Mouse (Mus musculus) urinary bladder, postnatal 25 days (tissue): ENCODE measurements around the gene Tepsin.

ENCODE experiments used
- DNase-seq: peaks from one replicate; pipeline ENCODE4 v3.0.0; 2022; ENCODE audit warnings: low spot score

The Tepsin gene

DNA sequence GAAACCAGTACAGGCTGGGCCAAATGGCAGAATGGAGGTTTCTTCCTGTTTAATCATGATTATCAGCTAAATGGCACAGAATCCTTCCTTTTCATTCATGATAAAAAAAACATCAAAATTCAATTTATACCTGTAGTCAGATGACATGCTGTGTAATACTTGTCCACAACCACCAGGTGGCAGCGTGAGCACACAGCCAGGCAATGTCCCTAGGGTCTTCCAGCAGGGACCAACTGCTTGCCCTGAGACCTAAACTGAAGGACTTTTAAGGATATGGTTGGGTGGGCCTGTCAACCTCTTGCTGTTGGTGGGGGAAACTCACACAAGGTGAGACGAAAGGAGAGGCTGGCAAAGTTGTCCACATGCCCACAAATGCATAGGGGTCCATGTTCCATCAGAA, 12.5 kb upstream of the Tepsin start:
- DNase-seq: peak; percentile 61

DNA sequence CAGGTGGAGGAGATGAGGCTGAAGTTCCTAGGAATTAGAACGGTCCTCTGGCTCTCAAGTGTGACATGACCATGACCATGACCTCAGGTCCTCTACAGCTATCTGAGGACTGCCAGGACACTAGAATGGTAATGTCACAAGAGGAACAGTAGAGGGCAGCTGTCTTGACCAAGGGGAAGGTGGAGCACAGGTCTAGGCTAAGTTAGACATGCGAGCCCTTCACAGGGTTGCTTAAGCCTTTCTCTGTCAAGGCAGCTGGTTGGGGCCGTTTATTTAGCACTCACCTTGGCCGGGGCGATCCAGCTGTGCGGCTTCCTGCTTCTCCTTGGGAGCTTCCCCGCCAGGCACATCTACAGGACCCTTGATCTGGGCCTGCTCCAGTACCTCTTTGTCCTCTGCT, 12.0 kb upstream of the Tepsin start:
- no peak for DNase-seq

DNA sequence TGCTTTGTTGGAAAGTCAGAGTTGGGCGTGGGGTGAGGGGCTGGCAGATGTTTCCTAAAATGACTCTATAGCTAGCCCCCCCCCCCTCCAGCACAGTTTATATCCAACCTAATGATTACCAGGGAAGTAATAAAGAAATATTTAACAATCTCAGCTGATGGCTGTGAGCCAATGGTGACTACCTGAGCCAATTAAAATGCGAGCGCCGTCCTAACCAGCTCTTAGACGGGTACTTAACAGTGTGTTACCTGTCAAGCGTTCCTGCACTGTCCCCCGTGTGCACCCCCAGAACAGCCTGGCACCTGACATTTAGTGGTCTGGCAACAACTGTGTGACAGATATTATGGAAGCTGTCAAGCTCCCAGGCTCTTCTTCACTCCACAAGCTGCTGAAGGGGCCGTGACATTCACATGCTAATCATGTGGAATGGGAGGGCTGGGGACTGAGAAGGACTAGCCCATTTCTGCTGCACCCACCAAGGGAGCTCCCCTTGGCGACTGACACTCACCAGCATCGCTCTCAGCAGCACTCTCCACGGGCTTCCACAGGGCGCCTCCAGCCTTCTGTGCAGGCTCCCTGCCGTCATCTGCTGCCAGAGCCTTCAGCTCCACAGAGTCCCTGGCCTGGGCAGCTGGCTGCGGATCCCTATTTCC, 11.2 kb upstream of the Tepsin start:
- no peak for DNase-seq

DNA sequence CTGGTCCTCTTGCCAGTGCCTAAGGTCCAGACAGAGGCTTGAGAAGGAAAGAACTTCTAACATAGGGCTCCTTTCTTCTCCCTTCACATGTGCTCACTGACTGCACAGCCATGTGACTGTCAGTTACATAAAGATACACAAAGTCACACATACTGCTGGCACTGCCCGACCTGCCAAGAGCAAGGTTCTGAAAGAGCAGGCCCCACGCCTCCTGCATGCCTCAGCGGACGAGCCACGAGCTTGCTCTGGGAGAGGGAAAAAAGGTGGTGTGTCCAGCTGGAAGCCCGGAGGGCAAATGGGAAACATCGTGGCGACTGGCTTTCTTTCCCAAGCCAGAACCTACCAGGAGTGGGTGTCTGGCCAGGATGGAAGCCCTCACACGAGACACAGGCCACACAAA, 9.3 kb upstream of the Tepsin start:
- DNase-seq: no peak

DNA sequence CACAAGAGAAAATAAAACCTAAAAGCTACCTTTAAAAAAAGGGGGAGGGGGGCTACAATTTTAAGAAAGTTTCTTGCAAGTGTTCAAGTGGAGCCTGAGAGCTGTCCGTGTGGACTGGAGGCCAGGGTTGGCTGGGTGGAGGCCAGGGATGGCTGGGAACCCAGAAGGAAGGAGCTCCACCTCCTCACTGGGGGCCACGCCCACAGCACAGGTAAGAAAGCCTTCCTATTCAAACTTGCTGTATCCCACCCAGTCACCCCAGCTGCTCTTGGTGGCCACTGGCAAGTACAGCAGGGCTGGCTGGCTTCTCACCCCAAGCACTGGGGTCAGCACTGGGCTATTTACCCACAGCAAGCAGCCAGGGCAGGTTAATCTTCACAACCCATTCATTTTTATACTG, 8.5 kb upstream of the Tepsin start:
- no peak for DNase-seq

DNA sequence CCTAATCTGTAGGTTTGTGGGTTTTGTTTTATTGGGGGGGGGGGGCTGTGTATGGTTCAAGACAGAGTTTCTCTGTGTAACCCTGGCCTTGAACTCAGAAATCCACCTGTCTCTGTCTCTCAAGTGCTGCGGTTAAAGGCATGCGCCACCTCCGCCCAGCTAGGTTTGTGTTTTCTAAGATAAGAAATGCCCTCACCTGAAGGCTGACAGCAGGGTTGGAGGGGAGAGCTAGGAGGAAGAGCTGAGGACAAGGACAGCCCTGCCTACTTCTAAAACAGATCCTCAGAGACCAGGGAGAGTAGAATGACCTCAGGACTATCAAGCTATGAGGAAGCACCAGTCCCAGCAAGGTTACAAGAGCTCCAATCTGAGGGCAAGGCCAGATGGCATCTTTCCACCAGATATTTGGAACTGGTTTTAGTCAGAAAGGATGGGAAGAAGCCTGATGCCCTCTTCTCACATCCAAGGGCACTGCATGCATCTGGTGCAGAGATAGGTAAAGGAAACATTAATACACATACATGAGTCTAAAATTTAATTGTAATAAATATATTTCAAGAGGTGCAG, 5.0 kb upstream of the Tepsin start:
- no peak for DNase-seq

DNA sequence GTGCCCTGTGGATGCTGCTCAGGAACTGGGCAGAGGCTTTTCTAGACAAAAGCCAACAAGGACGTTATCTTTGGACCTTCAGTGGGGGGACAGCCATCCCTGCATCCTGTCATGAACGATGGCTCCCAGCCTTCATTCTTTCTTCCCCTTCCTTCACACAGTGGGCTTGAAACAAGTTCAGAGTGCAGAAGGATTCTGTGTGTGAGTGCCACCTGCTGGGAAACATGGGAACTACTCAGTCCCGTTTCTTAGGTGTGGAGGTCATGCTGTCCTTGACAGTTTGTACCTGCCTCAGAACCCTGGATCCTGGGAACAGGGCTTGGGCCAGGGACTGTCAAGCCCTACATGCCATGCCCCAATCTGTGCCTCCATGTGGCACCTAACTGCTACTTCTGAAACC, 2.5 kb upstream of the Tepsin start:
- DNase-seq: peak; percentile 52

DNA sequence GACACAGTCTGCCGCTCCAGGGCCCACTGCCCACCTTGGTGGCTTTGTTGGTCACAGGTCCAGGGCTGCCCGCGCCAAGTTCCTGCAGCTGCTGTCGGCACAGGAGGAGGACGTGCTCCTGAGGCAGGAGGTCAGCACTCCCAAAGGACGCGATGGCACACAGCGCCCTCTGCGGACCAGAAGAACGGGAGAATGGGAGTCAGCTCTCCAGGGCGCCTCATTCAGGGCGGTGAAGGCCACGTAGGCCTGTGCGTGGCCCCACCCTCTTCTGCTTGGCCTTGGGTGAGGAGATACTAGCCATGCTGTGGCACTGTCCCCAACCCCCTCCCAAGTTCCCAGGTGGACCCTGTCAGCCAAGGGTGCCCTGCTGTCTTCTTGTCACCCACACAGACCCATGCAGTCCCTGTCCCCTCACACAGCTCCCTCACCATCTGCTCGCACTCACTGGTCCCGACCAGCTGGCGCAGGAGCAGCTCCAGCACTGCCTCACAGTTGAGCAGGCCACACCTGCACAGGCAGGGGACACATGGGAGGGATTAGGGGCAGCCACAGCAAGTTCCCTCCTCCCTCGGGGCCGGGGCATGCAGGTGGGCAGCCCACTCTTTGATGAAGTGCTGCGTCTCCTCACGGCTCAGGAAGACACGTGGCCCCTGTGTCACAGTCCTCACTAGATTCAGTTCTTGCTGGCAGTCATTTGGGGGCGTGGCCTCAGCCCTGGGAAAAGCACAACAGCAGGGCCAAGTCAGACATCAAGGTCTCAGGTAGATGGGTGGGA, 5.5 kb downstream of the Tepsin start:
- no peak for DNase-seq

DNA sequence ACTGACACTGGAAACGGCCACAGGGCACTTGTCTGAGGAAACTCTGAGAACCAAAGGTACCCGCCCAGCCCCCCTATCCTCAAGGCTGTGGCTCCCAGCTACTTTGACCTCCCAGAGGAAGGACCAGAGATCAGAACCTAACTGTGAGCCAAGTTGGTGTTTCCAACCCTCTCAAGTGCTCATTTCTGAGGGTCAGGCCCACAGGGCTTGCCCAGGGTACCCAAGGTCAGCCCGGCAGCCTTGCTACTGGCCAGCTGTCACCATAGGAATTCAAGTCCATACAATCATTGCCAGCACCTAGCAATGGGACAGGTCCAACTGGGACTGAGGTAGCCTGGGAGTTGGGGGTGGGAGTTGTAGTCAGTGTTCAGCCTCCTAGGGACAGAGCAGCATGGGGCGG, 7.9 kb downstream of the Tepsin start:
- DNase-seq: no peak

DNA sequence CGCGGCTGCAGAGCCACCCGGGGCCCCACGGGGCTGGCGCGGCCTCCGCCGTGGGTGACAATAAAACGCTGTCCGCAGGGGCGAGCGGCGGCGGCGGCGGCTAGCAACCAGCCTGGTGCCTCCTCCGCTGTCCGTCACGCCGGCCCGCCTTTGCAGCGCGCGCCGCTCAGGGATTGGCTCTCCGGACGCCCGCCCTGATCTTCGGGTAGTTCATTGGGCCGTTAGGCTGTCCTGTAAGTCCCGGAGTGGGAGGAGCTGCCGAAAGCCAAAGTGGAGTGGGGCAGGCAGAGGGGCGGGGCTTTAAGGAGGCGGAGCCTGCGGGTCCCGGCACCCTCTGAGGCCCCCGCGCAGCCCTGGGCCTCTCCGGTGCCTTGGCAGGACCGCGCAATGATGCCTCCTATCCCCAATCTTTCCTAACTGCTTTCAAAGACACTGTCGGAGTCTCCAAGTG, 11.8 kb downstream of the Tepsin start, which contains the start of gene Cep131:
TSS of gene Cep131 (minus strand) at position 126 of the 451 bp plus-strand sequence.
- peak; percentile 96 for DNase-seq

DNA sequence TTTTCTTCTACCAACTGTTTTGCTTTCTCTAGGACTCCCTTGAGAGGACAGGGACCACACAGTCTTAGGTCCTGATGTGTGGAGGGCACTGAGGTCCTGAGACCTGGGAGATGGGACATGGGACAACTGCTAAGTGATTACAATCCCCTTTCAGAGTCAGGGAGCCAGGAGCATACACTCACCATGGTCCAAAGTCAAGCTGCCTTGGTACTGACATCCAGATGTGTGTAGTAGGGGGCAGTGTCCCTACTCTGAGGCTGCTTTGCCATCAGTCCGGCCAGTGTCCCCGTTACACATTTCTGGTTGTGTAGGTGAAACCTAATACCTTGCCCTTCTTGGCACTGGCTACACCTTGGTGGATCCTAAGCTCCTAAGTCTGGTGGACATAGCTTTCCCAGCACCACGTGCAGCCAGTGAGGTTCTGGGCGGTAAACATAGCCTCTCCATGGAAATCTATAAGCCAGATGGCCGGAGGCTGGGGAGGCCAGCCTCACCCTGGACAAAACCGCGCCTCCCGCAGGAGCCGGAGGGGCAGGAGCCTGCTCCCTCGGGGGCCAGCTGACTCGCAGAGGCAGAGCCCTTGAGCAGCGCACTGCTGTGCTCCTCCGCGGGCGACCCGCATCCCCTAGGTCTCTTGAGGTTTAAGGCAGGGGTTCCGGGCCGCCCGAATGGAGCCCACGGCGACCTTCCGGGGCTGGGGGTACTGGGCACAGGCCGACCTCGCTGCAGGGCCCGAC, 12.5 kb downstream of the Tepsin start:
- no peak for DNase-seq

DNA sequence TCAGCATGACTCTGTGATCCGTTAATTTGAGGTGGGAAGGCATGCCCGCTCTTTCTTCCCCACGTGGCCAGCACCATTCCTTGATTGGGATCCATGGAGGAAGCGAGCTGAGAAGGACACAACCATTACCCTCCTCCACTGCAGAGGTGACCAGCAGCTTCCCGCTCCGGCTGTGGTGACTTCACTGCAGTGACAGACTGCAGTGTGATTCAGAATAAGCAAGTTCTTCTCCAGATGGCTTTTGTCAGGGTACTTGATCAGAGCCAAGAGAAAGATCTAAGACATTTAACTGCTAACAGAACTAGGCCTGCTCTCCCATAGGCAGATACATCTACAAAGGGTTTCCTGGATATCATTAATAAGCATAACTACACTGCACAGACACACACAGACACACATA, 18.2 kb downstream of the Tepsin start:
- DNase-seq: no peak

DNA sequence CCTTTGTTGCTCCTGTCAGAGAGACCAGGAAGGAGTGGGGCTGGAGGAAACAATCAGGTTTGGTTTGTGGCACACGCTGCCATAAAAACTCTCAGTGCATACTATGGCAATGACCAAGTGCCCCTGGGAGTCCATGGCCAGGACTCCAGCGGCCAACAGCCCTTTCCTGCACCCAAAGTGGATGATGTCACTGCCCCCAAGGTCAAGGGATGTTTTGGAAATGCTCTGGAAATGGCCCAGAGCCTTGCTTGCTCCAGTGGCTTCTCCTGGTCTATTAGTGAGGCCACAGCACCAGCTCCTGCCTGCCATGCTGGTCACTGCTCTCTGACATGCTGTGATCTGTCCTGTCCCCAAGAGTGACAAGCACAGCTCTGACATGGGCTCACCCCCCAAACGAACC, 22.3 kb downstream of the Tepsin start:
- DNase-seq: no peak

DNA sequence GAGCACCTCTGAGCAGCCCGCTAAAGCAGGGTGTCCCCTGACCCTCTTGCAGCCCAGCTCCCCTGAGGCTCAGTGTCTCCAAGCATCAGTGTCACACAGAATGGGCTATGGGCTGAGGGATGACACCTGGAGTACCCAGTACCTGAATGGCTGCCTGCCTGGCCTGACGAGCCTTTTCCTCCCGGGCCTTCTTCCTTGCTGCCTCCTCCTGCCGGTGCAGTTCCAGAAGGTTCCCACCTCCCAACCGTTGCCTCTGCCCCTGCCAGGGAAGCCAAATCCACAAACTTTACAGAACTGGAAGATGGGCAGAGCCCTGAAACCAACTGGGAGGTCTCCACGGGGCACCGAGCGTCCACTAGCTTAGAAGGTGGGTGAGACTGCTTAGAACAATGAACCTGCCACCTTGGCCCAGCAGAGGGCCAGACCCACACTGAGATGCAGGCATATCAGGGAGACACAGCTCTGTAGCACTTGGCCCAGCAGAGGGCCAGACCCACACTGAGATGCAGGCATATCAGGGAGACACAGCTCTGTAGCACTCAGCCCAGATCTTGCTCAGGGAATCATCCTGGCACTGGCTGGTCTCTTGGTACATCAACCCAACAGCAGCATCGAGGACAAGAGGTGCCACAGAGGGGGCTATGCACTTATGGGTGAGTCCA, 25.4 kb downstream of the Tepsin start:
- no peak for DNase-seq

DNA sequence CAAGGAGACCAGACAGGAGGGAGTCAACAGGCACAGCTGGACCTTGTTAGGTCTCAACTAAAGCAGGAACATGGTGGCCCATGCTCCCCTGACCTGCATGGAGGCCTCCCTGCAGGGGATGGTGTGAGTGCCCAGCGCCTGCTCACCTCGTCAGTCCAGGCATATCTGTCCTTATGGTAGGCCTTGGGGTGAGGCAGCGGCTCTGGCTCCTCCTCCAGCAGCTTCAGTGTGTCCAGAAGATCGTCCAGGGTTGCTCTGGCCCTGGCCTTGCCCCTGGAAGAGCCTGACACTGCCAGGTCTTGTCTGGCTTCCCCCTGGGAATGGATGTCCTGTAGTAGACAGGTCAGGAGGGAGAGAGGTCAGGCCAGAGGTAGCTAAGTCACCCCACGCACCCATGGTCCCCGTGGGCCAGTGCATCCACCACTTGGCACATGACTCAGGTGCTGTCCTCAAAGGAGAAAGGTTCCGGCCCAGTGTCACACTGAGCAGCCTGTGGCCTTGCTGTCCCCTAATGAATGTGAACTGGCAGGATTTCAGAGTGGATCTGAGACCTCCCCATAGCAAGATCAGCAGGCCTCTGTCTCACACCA, 26.7 kb downstream of the Tepsin start:
- no peak for DNase-seq

DNA sequence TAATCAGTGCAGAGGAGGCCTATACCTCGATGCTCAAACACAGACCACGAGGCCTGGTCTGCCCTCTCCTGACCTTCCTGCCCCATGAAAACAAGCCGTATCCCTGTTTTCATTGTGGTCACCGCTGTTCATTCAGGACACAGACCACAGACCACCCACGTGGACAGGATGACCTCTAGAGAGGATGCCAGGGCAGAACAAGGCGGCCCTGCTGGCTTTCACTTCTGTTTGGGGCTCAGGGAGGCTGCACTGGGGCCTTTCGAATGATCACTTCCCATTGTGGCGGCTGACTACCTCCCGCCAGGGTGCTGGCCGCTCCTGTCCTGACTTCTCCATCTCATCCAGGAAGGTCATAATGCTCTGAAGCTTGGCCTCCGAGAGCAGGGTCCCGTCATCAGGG, 27.5 kb downstream of the Tepsin start:
- no peak for DNase-seq

DNA sequence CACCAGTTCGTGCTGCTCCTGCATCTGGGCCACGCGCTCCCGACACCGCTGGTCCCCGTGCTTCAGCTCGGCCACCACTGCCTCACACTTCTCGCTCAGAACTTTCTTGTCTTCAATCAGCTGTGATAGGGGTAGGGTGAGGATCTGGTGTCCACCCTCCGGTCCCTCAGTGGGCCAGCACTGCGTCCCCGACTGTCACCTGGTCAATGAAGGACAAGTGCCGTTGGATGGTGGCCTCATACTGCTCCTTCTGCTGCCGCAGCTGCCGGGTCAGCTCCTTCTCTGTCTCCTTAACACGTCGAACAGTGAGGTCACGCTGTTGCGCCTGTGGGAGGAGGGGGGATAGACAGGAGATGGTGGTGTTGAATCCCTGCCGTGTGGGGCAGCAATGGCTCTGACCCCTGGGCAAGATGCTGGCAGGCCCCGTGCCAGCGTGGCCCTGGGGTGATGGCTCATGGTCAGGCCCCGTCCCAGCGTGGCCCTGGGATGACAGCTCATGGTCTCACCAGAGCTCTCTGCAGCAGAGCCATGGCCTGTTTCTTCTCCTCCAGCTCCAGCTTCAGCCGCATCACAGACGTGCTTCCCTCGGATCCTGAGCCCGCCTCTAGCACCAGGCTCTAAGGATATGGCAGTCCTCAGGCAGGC, 28.1 kb downstream of the Tepsin start:
- DNase-seq: no peak

DNA sequence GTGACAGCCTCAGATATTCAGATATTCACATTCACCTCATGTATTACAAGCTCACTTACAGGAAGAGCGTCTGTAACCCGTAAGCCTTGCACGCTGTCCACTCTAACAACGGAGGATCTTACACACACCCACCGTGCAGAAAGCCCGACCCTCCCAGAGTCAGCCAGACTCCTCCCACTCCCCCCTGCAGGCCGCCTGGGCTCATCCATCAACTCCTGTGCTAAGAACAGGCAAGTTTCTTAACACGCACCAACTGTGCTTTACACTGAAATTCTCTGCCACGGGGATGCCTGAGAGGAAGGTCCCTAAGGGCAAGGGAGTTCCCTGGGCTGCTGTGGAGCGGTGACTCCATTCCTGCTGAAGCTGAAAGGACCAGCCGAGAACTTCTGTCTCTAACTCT, 29.3 kb downstream of the Tepsin start:
- DNase-seq: no peak

DNA sequence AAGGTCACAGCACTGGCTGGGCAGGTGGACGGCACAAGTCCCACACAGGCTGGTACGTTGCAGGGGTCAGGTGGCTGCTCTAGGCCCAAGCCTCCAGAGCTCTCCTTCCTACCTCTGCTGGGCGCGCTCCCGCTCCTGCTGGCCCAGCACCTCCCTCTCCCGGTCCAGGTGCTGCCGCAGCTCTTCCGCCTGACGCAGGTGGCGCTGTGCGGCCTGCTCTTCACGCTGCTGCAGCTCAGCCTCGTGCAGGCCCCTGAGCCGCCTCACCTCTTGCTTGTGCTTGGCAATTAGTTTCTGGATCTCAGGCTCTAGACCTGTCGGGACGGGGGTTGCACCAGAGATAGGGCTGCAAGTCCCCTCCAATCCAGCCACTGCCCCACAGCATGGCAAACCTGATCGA, 30.7 kb downstream of the Tepsin start:
- DNase-seq: no peak

DNA sequence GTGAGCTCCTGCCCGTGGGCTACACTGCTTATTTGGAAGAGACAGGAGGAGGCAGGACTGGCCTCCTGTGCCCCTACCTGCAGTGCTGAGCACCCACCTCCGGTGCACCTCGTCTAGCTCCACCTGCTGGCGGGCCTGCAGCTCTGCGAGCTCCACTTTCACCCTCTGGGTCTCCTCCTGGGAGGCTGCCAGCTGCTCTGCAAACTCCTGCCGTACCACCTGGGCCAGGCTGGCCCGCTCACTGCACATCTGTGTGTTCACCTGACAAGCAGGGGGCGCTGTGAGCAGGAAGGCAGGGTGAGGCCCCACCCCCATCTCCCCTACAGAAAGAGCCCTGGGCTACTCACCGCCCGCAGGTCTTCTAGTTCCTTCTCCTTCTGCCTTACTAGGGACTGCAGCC, 33.2 kb downstream of the Tepsin start:
- peak; percentile 64 for DNase-seq

DNA sequence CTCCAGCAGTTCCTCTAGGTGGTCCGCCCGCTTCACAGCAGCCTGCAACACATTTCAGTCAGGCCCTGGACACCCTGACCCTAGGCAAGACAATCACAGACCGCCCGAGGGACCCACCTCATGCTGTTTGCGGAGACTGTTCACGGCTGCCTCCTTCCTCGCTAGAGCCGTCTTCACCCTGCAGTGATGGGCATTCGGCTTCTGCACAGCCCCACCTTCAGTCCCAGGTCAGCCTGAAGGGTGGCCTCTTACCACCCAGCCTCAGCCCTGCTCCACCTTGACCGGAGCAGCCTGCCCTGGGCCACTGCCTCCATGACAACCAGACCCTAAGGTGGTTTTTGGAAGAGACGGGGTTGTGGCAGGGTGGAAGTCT, 33.9 kb downstream of the Tepsin start:
- DNase-seq: no peak
